Mouse (Mus musculus) neural tube, embryonic 11.5 days (tissue): ENCODE data around the gene Tspan5. TPM values are rescaled to one million over a fixed set of nuclear protein-coding genes. Genes with fewer than 3 reads are reported as not detected.

Experiments
- ATAC-seq: fragments of 200-750 bp; cut with Nextera tagmentation; 2 replicates; pipeline ENCODE4 v1.8.0; 2017; ENCODE audit warnings: moderate number of reproducible peaks, mild to moderate bottlenecking, moderate TSS enrichment, moderate library complexity; ENCODE audit not compliant: insufficient read depth, low FRiP score, low TSS enrichment
- DNase-seq: peaks from one replicate; pipeline ENCODE4 v3.0.0-alpha.2; 2015; ENCODE audit warnings: low spot score
- H3K27ac ChIP-seq: fragments of 300-500 bp; sonication (generic); 2 replicates; pipeline ENCODE4 v1.5.1; 2014; ENCODE audit warnings: low read depth, mild to moderate bottlenecking, low read length
- H3K27me3 ChIP-seq: fragments of 300-500 bp; sonication (generic); 2 replicates; pipeline ENCODE4 v1.6.1; 2014; ENCODE audit warnings: mild to moderate bottlenecking, low read length, mixed read lengths; ENCODE audit not compliant: control insufficient read depth, insufficient read depth
- H3K36me3 ChIP-seq: fragments of 300-500 bp; sonication (generic); 2 replicates; pipeline ENCODE4 v1.6.1; 2014; ENCODE audit warnings: mild to moderate bottlenecking, low read length, moderate library complexity, mixed read lengths; ENCODE audit not compliant: control insufficient read depth, insufficient read depth
- H3K4me1 ChIP-seq: fragments of 300-500 bp; sonication (generic); 2 replicates; pipeline ENCODE4 v1.6.1; 2014; ENCODE audit warnings: low read length, mixed read lengths; ENCODE audit not compliant: control insufficient read depth, insufficient read depth
- H3K4me2 ChIP-seq: fragments of 300-500 bp; sonication (generic); 2 replicates; pipeline ENCODE4 v1.6.1; 2014; ENCODE audit warnings: low read depth, mild to moderate bottlenecking, moderate library complexity
- H3K4me3 ChIP-seq: fragments of 300-500 bp; sonication (generic); 2 replicates; pipeline ENCODE4 v1.5.1; 2014; ENCODE audit warnings: low read depth, low read length
- H3K9ac ChIP-seq: fragments of 300-500 bp; sonication (generic); 2 replicates; pipeline ENCODE4 v1.6.1; 2014; ENCODE audit warnings: mild to moderate bottlenecking, low read length
- H3K9me3 ChIP-seq: fragments of 300-500 bp; sonication (generic); 2 replicates; pipeline ENCODE4 v1.6.1; 2016; ENCODE audit warnings: low read length; ENCODE audit not compliant: control insufficient read depth
- WGBS: fragments of 180-500 bp; shearing (Covaris S2); extraction: QIAGEN DNeasy Blood & Tissue Kit; methylation state at CpG from one replicate; pipeline ENCODE4 v1.1.7; 2014; 5-methylcytosine and 5-hydroxymethylcytosine counted together
- polyA plus RNA-seq: library from polyadenylated mRNA; unstranded; fragments of >200 nt; fragmentation: Nextera tagmentation; extraction: Ambion mirVana; gene quantifications from 2 replicates; pipeline ENCODE4 v1.2.1, GENCODE M21; 2014

The Tspan5 gene
- polyA plus RNA-seq, 1 experiment from 2014 or later: 79.2 TPM

DNA sequence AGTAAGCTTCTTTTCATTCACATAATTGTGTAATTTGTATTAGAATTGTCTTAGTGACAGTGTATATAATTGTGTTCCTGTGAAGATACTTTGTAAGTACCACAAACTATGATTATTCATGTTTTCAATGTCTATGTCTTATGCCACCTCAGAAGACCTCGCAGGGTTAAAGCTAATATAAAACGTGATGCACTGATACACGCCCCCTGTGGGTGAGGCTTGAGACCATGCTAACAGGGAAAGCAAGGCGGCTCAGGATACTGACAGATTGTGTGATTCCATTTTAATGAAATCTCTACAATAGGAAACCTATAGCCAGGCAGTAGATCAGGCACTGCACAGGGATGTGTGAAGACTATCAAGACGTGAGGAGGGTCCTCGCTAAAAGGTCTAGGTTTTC is 28.9 kb upstream of the Tspan5 start:
- no peaks in the 10 kb centered on the region for H3K4me1 ChIP-seq
- H3K27ac ChIP-seq: no peak overlapping the region
- H3K9me3 ChIP-seq: no peaks in the 10 kb centered on the region
- H3K4me3 ChIP-seq: no peak overlapping the region
- H3K9ac ChIP-seq: no peak overlapping the region
- no peaks in the 10 kb centered on the region for H3K36me3 ChIP-seq
- no peak for ATAC-seq
- H3K27me3 ChIP-seq: no peaks in the 10 kb centered on the region
- peak; percentile 15 for DNase-seq
- WGBS: 71% methylated on average over 6 of the region's 6 CpGs
- H3K4me2 ChIP-seq: no peak overlapping the region

DNA sequence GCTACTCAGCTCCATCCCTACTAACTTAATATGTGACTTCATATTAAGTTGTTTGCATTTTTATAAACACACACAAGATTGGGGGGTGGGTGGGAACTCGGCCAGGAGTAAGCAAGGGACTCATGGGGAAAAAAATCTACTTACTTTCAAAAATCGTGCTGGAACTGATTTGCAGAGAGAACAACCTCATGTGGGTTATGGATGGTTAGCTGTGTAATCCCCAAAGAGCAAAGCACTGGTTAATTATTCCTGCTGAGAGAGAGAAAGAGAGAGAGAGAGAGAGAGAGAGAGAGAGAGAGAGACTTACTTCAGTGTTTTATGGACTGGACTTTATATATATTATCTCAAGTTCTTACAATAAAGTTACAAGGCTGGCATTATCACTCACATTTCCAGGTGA is 27.2 kb upstream of the Tspan5 start:
- 76% methylated on average over 2 of the region's 2 CpGs for WGBS
- ATAC-seq (no peak), DNase-seq (no peak)
- H3K9ac ChIP-seq: no peak overlapping the region
- H3K9me3 ChIP-seq: no peaks in the 10 kb centered on the region
- H3K4me3 ChIP-seq: no peak overlapping the region
- no peaks in the 10 kb centered on the region for H3K27me3 ChIP-seq
- H3K4me1 ChIP-seq: no peaks in the 10 kb centered on the region
- no peak overlapping the region for H3K27ac ChIP-seq
- H3K36me3 ChIP-seq: no peaks in the 10 kb centered on the region
- H3K4me2 ChIP-seq: no peak overlapping the region

DNA sequence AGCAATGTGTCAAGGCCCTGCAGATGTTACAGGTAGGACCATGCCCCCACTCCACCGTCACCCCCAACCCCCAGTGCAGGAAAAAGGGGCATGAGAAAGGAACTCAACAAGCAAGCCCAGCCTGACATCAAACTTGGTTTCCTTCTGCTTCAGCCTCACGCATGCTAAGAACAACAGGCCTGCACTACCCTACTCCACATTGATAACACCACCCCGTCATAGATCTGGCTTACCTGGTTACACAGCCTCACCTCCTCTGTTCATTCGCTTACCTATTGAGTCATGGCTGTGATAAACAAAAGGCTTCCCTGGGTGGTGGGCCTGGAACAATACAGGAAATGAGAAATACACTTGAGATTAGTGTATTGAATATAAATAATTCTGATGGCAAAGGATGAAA is 26.8 kb upstream of the Tspan5 start:
- Histone ChIP-seq H3K27me3 (no peaks in the 10 kb centered on the region), H3K4me1 (no peaks in the 10 kb centered on the region), H3K4me2 (no peak overlapping the region), H3K4me3 (no peak overlapping the region), H3K9me3 (no peaks in the 10 kb centered on the region), H3K27ac (no peak overlapping the region), H3K9ac (no peak overlapping the region), H3K36me3 (no peaks in the 10 kb centered on the region)
- WGBS: 79% methylated on average over 4 of the region's 4 CpGs
- no peak for ATAC-seq
- DNase-seq: no peak

DNA sequence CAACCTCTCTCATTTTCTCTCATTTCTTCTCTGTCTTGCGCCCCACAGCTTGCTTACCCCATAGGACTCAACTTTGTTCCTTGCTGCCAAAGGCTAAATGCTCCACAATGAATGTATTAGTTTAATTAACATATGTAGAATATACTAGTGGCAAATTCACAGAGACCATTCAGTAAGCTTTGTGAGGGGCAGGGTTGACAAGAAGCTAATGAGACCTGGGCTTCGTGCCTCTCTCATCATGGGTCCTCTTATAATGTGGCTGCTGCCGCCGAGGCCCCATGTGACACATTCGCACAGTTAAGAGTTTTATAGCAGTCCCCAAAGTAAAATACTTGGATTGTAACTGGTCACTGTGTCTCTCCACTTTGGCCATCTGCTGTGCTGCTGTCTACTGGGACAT is 25.0 kb upstream of the Tspan5 start:
- Histone ChIP-seq H3K9me3 (no peaks in the 10 kb centered on the region), H3K4me3 (no peak overlapping the region), H3K27me3 (no peaks in the 10 kb centered on the region), H3K36me3 (no peaks in the 10 kb centered on the region), H3K9ac (no peak overlapping the region), H3K4me1 (no peaks in the 10 kb centered on the region), H3K27ac (no peak overlapping the region), H3K4me2 (no peak overlapping the region)
- DNase-seq: no peak
- no peak for ATAC-seq
- WGBS: 86% methylated on average over 5 of the region's 5 CpGs

DNA sequence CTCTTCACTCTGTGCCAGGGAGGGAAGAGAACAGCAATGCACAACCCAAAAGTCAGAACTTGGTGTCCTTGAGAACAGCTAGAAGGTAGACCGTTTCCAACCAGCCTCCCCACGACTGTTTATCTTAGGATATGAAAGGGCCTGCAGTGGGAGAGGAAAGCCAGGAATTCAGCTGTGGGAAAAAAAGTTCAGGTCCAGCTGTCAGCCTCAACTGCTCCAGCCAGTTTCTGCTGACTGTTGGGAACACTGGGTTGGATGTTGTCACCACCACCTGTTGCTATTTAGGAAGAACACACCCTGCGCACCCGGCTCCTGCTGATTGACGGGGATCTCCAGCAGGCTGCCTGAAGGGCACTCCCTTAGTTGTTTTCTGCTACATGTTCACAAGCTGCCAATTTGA is 19.8 kb upstream of the Tspan5 start:
- no peak for ATAC-seq
- Histone ChIP-seq H3K9me3 (no peaks in the 10 kb centered on the region), H3K9ac (no peak overlapping the region), H3K27ac (no peak overlapping the region), H3K4me1 (no peaks in the 10 kb centered on the region), H3K36me3 (no peaks in the 10 kb centered on the region), H3K4me3 (no peak overlapping the region), H3K4me2 (no peak overlapping the region), H3K27me3 (no peaks in the 10 kb centered on the region)
- 87% methylated on average over 5 of the region's 5 CpGs for WGBS
- no peak for DNase-seq

- no peak for ATAC-seq
- Histone ChIP-seq H3K9me3 (no peaks in the 10 kb centered on the region), H3K4me2 (no peak overlapping the region), H3K4me3 (no peak overlapping the region), H3K27ac (no peak overlapping the region), H3K4me1 (no peaks in the 10 kb centered on the region), H3K36me3 (no peaks in the 10 kb centered on the region), H3K9ac (no peak overlapping the region), H3K27me3 (no peaks in the 10 kb centered on the region)
- 89% methylated on average over 8 of the region's 8 CpGs for WGBS
- no peak for DNase-seq
These were observed 14.4 kb upstream of the Tspan5 start for GRCm38 (mm10) chr3:138727571-138727970.

DNA sequence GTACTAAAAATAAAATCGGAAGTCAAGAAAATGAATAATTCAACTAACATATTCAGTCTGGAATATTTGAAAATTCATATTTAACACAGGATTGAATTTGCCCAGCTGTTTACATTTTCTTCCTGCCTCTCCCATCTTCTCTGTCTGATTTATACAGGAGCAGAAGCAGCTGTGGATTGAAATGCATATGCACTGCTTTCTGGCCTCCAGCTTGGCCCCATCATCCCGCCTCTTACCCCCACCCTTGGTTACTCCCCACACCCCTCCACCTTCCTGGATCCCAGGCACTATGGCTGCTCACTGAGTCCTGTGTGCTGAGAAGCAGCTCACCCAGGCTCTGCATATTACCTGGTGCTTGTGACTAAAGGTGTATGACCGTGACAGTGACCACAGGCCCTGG is 13.2 kb upstream of the Tspan5 start:
- Histone ChIP-seq H3K9me3 (no peaks in the 10 kb centered on the region), H3K27ac (no peak overlapping the region), H3K9ac (no peak overlapping the region), H3K4me2 (no peak overlapping the region), H3K36me3 (no peaks in the 10 kb centered on the region), H3K27me3 (no peaks in the 10 kb centered on the region), H3K4me3 (no peak overlapping the region), H3K4me1 (no peaks in the 10 kb centered on the region)
- 90% methylated on average over 3 of the region's 3 CpGs for WGBS
- DNase-seq: no peak
- no peak for ATAC-seq

DNA sequence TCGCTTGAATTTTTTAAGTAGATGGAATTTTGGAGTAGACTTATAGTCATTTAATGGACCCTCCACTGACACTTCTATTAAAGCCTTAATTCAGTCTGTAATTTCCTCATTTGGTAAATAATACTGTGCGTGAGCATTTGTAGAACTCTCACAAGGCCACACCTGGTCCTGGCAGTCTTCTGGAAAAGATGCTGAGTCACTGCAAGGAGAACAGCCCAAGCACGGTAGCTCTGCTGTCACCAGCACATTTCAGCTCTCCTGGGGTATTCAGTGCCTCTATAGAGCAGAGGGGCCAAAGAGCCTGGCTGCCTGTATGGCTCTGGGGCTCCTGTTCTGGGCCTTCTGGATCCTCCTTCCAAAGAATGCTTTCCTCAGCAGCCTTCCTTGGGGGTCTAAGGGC is 11.2 kb upstream of the Tspan5 start:
- DNase-seq: no peak
- H3K4me1 ChIP-seq: no peaks in the 10 kb centered on the region
- no peak overlapping the region for H3K4me2 ChIP-seq
- H3K9me3 ChIP-seq: no peaks in the 10 kb centered on the region
- H3K9ac ChIP-seq: no peak overlapping the region
- H3K36me3 ChIP-seq: no peaks in the 10 kb centered on the region
- 69% methylated on average over 3 of the region's 3 CpGs for WGBS
- no peak for ATAC-seq
- H3K4me3 ChIP-seq: no peak overlapping the region
- no peak overlapping the region for H3K27ac ChIP-seq
- no peaks in the 10 kb centered on the region for H3K27me3 ChIP-seq

DNA sequence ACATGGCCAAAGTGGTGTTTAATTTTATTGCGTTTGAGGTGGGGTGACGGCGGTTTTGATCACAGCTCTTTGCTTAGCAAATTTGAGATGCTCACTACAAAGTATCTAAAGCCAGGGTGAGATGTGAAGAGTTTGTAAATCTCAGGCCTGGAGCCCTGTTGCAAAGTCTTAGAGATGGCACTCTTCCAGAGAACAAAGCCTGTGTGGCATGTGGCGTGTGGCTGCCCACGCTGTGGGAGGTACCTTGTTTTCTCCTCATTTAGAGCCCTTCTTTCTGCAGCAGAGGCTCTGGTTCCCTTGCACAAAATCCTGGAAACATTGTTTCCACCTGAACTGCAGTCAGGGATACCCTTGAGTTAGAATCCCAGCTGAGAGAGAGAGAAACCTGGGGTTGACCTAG is 6.2 kb upstream of the Tspan5 start:
- ATAC-seq (no peak), DNase-seq (no peak)
- no peaks in the 10 kb centered on the region for H3K27me3 ChIP-seq
- H3K36me3 ChIP-seq: no peaks in the 10 kb centered on the region
- no peak overlapping the region for H3K9ac ChIP-seq
- WGBS: 94% methylated on average over 5 of the region's 5 CpGs
- H3K27ac ChIP-seq: no peak overlapping the region
- H3K4me1 ChIP-seq: no peaks in the 10 kb centered on the region
- no peaks in the 10 kb centered on the region for H3K9me3 ChIP-seq
- H3K4me3 ChIP-seq: no peak overlapping the region
- H3K4me2 ChIP-seq: no peak overlapping the region
